Mouse (Mus musculus) E14TG2a.4 (cell line): Measurements from ENCODE around the gene Aldob.

ENCODE experiments used
- CTCF ChIP-seq: conservative IDR thresholded peaks from 2 replicates; pipeline ENCODE4 v1.5.1; 2014; ENCODE audit warnings: low read length
- NANOG ChIP-seq: IDR thresholded peaks from 2 replicates; pipeline ENCODE4 v1.6.1; 2014; ENCODE audit warnings: borderline replicate concordance, low read length, mixed read lengths
- POU5F1 ChIP-seq: IDR thresholded peaks from 2 replicates; pipeline ENCODE4 v1.6.1; 2014; ENCODE audit warnings: low read length, borderline replicate concordance

DNA sequence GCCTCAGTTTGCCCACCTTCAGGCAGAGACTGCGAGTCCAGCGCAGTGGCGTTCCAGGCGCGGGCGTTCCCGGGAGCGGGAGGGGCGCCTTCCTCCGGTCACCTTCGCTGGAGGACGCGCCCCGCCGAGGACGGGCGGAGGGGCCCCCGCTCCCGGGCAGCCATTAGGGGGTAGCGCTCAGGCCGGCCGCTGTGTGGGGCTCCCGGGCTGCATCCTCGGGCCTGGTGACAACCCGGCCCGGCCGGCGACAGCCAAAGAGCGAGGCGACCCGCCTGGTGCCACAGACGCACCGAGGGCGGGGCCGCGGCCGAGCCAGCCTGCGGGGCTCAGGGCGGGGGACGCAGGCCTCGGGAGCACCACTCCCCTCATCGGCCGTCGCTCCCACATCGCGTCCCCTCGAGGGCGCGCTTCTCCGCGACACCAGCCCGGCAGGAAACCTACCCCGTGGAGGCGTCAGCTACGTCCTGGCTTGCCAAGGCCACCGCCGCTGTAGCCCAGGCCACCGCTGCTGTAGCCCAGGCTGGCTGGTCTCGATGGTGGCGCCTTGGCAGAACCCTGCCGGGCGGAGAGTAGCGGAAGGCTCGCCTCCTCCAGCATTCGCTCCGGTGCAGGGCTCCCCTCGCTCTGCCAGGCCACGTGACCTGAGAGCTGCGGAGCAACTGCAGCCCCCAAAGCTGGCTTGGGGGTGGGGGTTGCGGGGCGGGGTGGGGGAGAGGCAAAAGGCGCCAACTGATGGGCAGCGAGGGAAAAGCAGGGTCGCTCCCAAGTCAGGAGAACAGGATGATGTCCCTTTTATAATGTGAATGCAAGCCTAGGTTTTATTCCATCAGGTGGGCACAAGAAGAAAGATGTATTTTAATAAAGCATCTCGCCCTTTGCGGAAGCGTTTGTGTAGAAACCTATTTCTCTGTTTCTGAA, 48.1 kb upstream of the Aldob start, which contains the start of gene Tmem246:
- TF ChIP-seq CTCF (no peak), POU5F1 (no peak), NANOG (no peak)
